Mouse (Mus musculus): Measurements from ENCODE around the gene Nptn.
"Not testable (repeated sequence)": the region's sequence is repeated elsewhere in the genome, so short reads cannot be mapped to it uniquely, and the experiment has no call there.

GRCm38 (mm10) chr9:58565945-58566344 lies 16.1 kb upstream of the Nptn start:
- not testable (repeated sequence) for TF ChIP-seq CTCF (conservative IDR thresholded peaks at IDR 0.05; ENCODE audit: low read length); POU5F1 (IDR thresholded peaks at IDR 0.05; ENCODE audit: borderline replicate concordance, low read length); NANOG (IDR thresholded peaks at IDR 0.05; ENCODE audit: borderline replicate concordance, low read length)
